Mouse (Mus musculus) thymus, postnatal 4 days (tissue): ENCODE data around the gene Dusp28.

Experiments used
- DNase-seq: peaks from one replicate; pipeline ENCODE4 v3.0.0; 2021

Gene Dusp28

GRCm38 (mm10) chr1:92909068-92909467 is 2.3 kb downstream of the Dusp28 start:
- DNase-seq: peak; percentile 56

DNA sequence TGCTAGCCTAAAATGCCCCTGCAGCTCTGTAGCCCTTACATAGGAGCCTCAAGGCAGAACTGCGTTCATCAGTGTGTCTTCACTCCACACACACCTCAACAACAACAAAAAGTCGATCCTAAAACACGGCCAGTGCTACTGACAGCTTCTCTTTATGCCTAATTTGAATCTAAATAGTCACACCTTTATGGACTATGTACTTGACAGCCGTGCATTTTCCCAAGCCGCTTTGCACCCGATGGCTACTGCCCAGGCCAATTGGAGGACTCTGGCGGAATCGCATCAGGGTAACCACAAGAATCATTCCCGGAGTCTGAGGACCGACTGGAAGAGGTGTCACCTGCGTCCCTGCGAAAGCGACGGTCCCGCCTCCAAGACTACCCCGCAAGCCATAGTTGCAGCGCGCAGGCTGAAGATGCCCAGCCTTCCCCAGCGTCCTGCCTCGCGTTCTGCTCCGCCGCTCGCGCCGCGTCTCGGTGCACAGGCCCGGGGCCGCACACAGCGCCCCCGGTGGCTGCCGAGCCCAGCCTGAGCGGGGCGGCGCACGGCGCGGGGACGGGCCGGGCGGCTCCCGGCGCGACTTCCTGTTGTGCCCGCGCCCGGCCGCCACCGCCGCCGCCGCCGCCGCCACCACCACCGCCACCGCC is 3.6 kb downstream of the Dusp28 start, which contains the start of gene Rnpepl1:
Gene Rnpepl1, plus strand, starts transcription at position 545 of the 647 bp plus-strand sequence.
- DNase-seq: peak; percentile 90

DNA sequence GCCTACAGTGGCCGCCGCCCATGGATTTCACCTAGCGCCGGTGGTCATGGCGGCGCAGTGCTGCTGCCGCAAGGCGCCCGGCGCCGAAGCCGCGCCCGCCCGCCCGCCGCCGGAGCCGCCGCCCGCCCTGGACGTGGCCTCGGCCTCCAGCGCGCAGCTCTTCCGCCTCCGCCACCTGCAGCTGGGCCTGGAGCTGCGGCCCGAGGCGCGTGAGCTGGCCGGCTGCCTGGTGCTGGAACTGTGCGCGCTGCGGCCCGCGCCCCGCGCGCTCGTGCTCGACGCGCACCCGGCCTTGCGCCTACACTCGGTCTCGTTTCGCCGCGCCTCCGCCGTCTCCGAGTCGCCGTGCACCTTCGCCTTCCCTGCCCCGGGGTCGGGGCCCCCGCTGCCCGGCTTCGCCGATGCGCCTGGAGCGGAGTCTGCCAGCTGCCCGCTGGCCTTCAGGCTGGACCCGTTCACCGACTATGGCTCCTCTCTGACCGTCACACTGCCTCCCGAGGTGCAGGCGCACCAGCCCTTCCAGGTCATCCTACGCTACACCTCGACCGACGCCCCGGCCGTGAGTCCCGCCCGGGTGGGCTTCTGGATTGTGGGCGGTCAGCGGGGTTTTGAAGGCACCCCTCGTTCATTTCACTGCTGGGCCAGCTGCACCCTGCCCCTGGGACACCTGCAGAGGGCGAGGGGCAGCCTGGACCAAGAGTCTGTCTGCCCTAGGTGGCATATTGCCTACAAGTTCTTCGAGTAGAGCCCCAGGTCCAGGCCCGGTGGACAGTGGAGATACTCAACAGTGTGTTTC is 4.3 kb downstream of the Dusp28 start:
- peak; percentile 75 for DNase-seq

GRCm38 (mm10) chr1:92911721-92912138 is 4.9 kb downstream of the Dusp28 start:
- DNase-seq: peak; percentile 45

DNA sequence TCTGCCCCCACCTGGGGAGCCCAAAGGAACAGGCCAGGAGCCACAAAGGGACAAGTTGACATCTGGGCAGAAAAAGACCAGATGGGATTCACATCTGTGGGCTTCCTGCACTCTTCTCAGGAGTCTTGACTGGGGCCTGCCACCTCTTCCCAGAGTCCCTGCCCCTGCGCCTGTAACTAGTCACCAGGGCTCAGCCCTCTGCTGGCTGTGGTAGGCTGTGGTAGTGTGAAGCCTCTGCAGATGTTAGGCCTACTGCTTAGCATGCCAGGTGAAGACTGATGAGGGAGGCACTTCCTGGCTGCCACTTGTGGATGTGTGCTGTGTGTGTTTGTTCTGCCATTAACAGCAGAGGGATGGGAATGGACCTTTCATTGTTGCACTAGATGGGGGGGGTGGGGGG is 5.5 kb downstream of the Dusp28 start:
- DNase-seq: peak; percentile 64

DNA sequence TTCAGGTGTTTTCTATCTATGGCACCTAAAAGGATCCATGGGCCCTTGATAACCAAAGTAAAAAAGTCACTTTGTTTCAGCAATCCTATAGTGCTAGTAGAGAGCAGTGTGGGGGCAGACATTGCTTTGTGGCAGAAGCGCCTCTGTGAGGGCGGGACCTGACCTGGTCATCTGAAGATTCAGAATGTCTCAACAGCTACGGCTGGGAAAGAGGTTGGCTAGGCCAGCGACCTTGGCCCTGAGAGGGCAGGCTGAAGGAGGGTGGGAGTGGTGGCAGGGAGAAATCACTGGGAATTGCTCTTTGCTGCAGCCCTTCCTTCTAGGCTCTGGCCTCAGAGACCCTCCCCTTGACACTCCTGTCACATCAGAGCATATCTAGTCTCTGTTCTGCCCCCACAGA is 7.5 kb downstream of the Dusp28 start:
- no peak for DNase-seq

DNA sequence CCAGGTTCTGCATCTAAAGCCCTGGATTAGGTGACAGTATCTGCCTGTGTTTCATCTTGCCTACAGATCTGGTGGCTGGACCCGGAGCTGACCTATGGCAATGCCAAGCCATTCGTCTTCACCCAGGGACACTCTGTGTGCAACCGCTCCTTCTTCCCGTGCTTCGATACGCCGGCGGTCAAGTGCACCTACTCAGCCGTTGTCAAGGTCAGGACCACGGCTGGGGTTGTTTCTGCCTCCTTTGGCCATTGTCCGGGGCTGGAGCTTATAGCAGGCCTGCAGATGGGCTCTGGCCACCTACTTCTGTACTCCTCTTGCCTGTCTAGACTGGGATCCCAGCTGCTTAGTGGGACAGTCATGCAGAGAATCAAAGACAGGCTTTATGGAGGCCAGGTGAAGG is 8.2 kb downstream of the Dusp28 start:
- DNase-seq: no peak

- no peak for DNase-seq
These were observed 9.9 kb downstream of the Dusp28 start for GRCm38 (mm10) chr1:92916725-92917124.

GRCm38 (mm10) chr1:92919151-92919550 is 12.4 kb downstream of the Dusp28 start:
- no peak for DNase-seq

DNA sequence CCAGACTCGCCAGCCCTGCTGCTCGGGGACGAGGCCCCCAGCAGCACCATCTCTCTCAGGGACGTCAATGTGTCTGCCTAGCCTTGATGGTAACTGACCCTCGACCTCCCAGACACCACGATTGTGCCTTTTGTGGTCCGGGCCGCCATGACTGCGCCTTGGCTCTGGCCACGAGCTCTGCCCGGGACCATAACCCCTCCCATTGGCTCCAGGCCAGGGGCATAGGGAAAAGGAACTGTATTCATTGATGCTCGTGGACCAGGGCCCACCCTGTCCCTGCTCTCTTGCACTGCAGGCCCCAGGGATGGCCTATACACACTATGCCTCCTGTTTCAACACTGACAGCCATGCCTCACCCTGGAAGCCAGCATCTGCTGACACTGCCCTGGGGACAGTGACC is 13.0 kb downstream of the Dusp28 start:
- no peak for DNase-seq

- DNase-seq: no peak
These were observed 13.9 kb downstream of the Dusp28 start for GRCm38 (mm10) chr1:92920474-92921200.

GRCm38 (mm10) chr1:92921496-92921895 is 14.7 kb downstream of the Dusp28 start:
- DNase-seq: no peak

GRCm38 (mm10) chr1:92930171-92930706 is 23.5 kb downstream of the Dusp28 start:
- DNase-seq: no peak

GRCm38 (mm10) chr1:92933611-92934010 is 26.8 kb downstream of the Dusp28 start:
- DNase-seq: no peak

- peak; percentile 87 for DNase-seq
These were observed 27.5 kb downstream of the Dusp28 start, which contains the start of gene Capn10 for GRCm38 (mm10) chr1:92934182-92934827. Gene Capn10, plus strand, starts transcription at chr1:92934376.

GRCm38 (mm10) chr1:92935054-92935962 is 28.5 kb downstream of the Dusp28 start:
- DNase-seq: no peak

- DNase-seq: no peak
These were observed 29.2 kb downstream of the Dusp28 start for GRCm38 (mm10) chr1:92935977-92936376.

DNA sequence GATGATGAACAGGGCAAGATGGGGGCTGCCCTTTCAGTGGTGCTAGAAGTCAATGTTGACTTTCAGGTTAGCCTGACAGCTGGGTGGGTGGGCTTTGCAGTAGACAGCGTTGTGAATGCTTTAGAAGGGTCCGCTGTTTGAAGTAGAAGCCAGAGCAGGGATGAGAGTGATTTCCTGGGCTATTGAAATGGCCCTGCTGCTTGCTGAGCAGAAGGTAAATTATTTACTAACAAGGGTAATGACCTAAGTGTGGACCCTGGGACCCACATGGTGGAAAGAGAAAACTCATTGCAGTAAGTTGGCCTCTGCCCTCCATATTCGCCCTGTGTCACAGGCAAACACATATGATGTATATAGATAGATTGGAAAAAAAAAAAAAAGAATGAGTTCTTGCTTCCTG is 29.7 kb downstream of the Dusp28 start:
- DNase-seq: no peak

- DNase-seq: no peak
These were observed 31.0 kb downstream of the Dusp28 start for GRCm38 (mm10) chr1:92937797-92938196.

GRCm38 (mm10) chr1:92939746-92940145 is 33.0 kb downstream of the Dusp28 start:
- no peak for DNase-seq

GRCm38 (mm10) chr1:92943219-92943989 is 36.6 kb downstream of the Dusp28 start:
- no peak for DNase-seq
